Mouse (Mus musculus) MEL (cell line): ENCODE measurements at regions not wholly inside any gene's neighbourhood (a gene's known extent, or its start where the extent isn't known, plus 50 kb on each side); places are given as distances from the start of the nearest gene placed in this dataset.

Source experiments
- DNase-seq: peaks from one replicate; pipeline ENCODE4 v3.0.0; 2011; ENCODE audit warnings: low read depth, low spot score
- H3K27ac ChIP-seq: 2 replicates; pipeline ENCODE4 v1.5.1; 2012; ENCODE audit warnings: low read depth, mild to moderate bottlenecking, control low read depth, low read length, moderate library complexity; ENCODE audit not compliant: control insufficient read depth
- H3K27me3 ChIP-seq, 2 experiments: fragments of 150-350 bp in 1 of 2; sonication (generic) in 1 of 2; 2 replicates each; pipeline ENCODE4 v1.6.1; 2012; ENCODE audit warnings: low read length in 2 of 2, mild to moderate bottlenecking in 2 of 2, improper control_type of control experiment in 1 of 2, moderate library complexity in 1 of 2; ENCODE audit not compliant: insufficient read depth in 2 of 2, control insufficient read depth in 1 of 2
- H3K36me3 ChIP-seq, 2 experiments: 2 replicates each; pipeline ENCODE4 v1.6.1; 2012 to 2014; ENCODE audit warnings: low read length in 2 of 2, improper control_type of control experiment in 1 of 2, inconsistent platforms in 1 of 2, mild to moderate bottlenecking in 1 of 2; ENCODE audit not compliant: insufficient read depth in 2 of 2, control insufficient read depth in 1 of 2
- H3K4me1 ChIP-seq, 2 experiments: fragments of 150-350 bp in 1 of 2; sonication (generic) in 1 of 2; 2 replicates each; pipeline ENCODE4 v1.6.1; 2012; ENCODE audit warnings: low read length in 2 of 2, improper control_type of control experiment in 1 of 2, mild to moderate bottlenecking in 1 of 2; ENCODE audit not compliant: insufficient read depth in 2 of 2, control insufficient read depth in 1 of 2
- H3K4me3 ChIP-seq, 2 experiments: fragments of 150-350 bp in 1 of 2; sonication (generic) in 1 of 2; 2 replicates each; pipeline ENCODE4 v1.5.1; 2012; ENCODE audit warnings: low read depth in 2 of 2, low read length in 2 of 2, mild to moderate bottlenecking in 2 of 2, moderate library complexity in 2 of 2, control low read depth in 1 of 2, improper control_type of control experiment in 1 of 2; ENCODE audit not compliant: control insufficient read depth in 1 of 2, insufficient read depth in 1 of 2
- H3K79me2 ChIP-seq: 2 replicates; pipeline ENCODE4 v1.6.1; 2012; ENCODE audit warnings: mild to moderate bottlenecking, low read length, moderate library complexity; ENCODE audit not compliant: control insufficient read depth, poor library complexity, insufficient read depth
- H3K9ac ChIP-seq: 2 replicates; pipeline ENCODE4 v1.6.1; 2012; ENCODE audit warnings: low read depth, mild to moderate bottlenecking, control low read depth, low read length, moderate library complexity; ENCODE audit not compliant: control insufficient read depth, poor library complexity, severe bottlenecking
- H3K9me3 ChIP-seq: fragments of 150-350 bp; sonication (generic); replicated peaks from 2 replicates; pipeline ENCODE4 v1.6.1; 2012; ENCODE audit warnings: mild to moderate bottlenecking, low read length, improper control_type of control experiment, moderate library complexity; ENCODE audit not compliant: insufficient read depth
- CHD1 ChIP-seq: IDR thresholded peaks from 2 replicates; pipeline ENCODE4 v1.6.1; 2012; ENCODE audit warnings: low read depth, mild to moderate bottlenecking, inconsistent platforms, low read length, improper control_type of control experiment
- CTCF ChIP-seq, 3 experiments: IDR thresholded peaks in 2 of 3; conservative IDR thresholded peaks in 1 of 3; 2 replicates each; pipeline ENCODE4 v1.5.1; 2011 to 2012; ENCODE audit warnings: low read length in 3 of 3, low read depth in 2 of 3, mild to moderate bottlenecking in 2 of 3, improper control_type of control experiment in 1 of 3, inconsistent platforms in 1 of 3, mixed read lengths in 1 of 3, moderate library complexity in 1 of 3; ENCODE audit not compliant: control insufficient read depth in 1 of 3, insufficient read depth in 1 of 3, poor library complexity in 1 of 3, severe bottlenecking in 1 of 3
- EP300 ChIP-seq, 2 experiments: IDR thresholded peaks; 2 replicates each; pipeline ENCODE4 v1.6.1; 2011; ENCODE audit warnings: improper control_type of control experiment in 2 of 2, low read length in 2 of 2, low read depth in 1 of 2, mild to moderate bottlenecking in 1 of 2
- ETS1 ChIP-seq: IDR thresholded peaks from 2 replicates; pipeline ENCODE4 v1.6.1; 2012; ENCODE audit warnings: low read depth, mild to moderate bottlenecking, inconsistent platforms, low read length, improper control_type of control experiment, moderate library complexity
- HCFC1 ChIP-seq: IDR thresholded peaks from 2 replicates; pipeline ENCODE4 v1.6.1; 2012; ENCODE audit warnings: low read depth, mild to moderate bottlenecking, inconsistent platforms, low read length, improper control_type of control experiment, moderate library complexity
- KAT2A ChIP-seq: conservative IDR thresholded peaks from 2 replicates; pipeline ENCODE4 v1.6.1; 2012; ENCODE audit warnings: low read depth, low read length, improper control_type of control experiment, inconsistent platforms
- MAFK ChIP-seq: IDR thresholded peaks from 2 replicates; pipeline ENCODE4 v1.6.1; 2011; ENCODE audit warnings: low read depth, mild to moderate bottlenecking, low read length, improper control_type of control experiment, borderline replicate concordance
- MAZ ChIP-seq: IDR thresholded peaks from 2 replicates; pipeline ENCODE4 v1.6.1; 2012; ENCODE audit warnings: low read depth, mild to moderate bottlenecking, inconsistent platforms, low read length, improper control_type of control experiment
- RAD21 ChIP-seq: IDR thresholded peaks from 2 replicates; pipeline ENCODE4 v1.6.1; 2011; ENCODE audit warnings: mild to moderate bottlenecking, low read depth, low read length, improper control_type of control experiment
- RCOR1 ChIP-seq: IDR thresholded peaks from 2 replicates; pipeline ENCODE4 v1.6.1; 2012; ENCODE audit warnings: low read depth, mild to moderate bottlenecking, inconsistent platforms, low read length, improper control_type of control experiment
- SMC3 ChIP-seq: IDR thresholded peaks from 2 replicates; pipeline ENCODE4 v1.6.1; 2011; ENCODE audit warnings: low read depth, low read length, improper control_type of control experiment
- TBP ChIP-seq: IDR thresholded peaks from 2 replicates; pipeline ENCODE4 v1.8.0; 2011; ENCODE audit warnings: low read depth, low read length, improper control_type of control experiment
- ZC3H11A ChIP-seq: IDR thresholded peaks from 2 replicates; pipeline ENCODE4 v1.6.1; 2012; ENCODE audit warnings: low read depth, mild to moderate bottlenecking, inconsistent platforms, low read length, improper control_type of control experiment
- ZMIZ1 ChIP-seq: IDR thresholded peaks from 2 replicates; pipeline ENCODE4 v1.6.1; 2012; ENCODE audit warnings: low read depth, mild to moderate bottlenecking, inconsistent platforms, low read length, improper control_type of control experiment, moderate library complexity

- no peak overlapping the region for H3K4me3 ChIP-seq
- no peak for TF ChIP-seq RCOR1
- TF ChIP-seq MAFK: no peak
- TF ChIP-seq ZMIZ1: no peak
- TF ChIP-seq TBP: no peak
- TF ChIP-seq HCFC1: no peak
- peak in 2 of 3 experiments; percentile 26 to 64; a peak in 4 of 6 replicates for TF ChIP-seq CTCF (IDR thresholded peaks at IDR 0.05 in 2 of 3, conservative IDR thresholded peaks at IDR 0.05 in 1 of 3; ENCODE audit: control insufficient read depth in 1 of 3, insufficient read depth in 1 of 3, low read depth in 2 of 3, low read length in 3 of 3, poor library complexity in 1 of 3, severe bottlenecking in 1 of 3)
- peak; percentile 39 for TF ChIP-seq SMC3
- TF ChIP-seq RAD21: peak; percentile 48
- no peak for TF ChIP-seq CHD1
- TF ChIP-seq KAT2A: no peak
- peak; percentile 23; the same call in 1 of the 2 replicates for TF ChIP-seq ZC3H11A
- TF ChIP-seq EP300 (IDR thresholded peaks at IDR 0.05; ENCODE audit: low read depth in 1 of 2, low read length in 2 of 2): no peak
- H3K9ac ChIP-seq: no peak overlapping the region
- no peak overlapping the region for H3K27ac ChIP-seq
- no peak for DNase-seq
- H3K79me2 ChIP-seq: no peaks in the 10 kb centered on the region
- H3K9me3 ChIP-seq: no peaks in the 10 kb centered on the region
- H3K4me1 ChIP-seq: no peaks in the 10 kb centered on the region
- peaks cover 15 to 16% of the 10 kb centered on the region in 2 experiments for H3K27me3 ChIP-seq
- H3K36me3 ChIP-seq: no peaks in the 10 kb centered on the region
Observed at GRCm38 (mm10) chr19:56134081-56134818, 152.7 kb upstream of the Habp2 start.

GRCm38 (mm10) chr19:56135306-56135928 is 151.5 kb upstream of the Habp2 start:
- Histone ChIP-seq H3K36me3 (no peaks in the 10 kb centered on the region), H3K9ac (no peak overlapping the region), H3K4me1 (no peaks in the 10 kb centered on the region), H3K9me3 (no peaks in the 10 kb centered on the region), H3K27me3 (peaks cover 9 to 15% of the 10 kb centered on the region in 2 experiments), H3K27ac (no peak overlapping the region), H3K4me3 (no peak overlapping the region), H3K79me2 (no peaks in the 10 kb centered on the region)
- no peak for TF ChIP-seq ETS1
- no peak for DNase-seq

GRCm38 (mm10) chr19:56140540-56140939 is 146.4 kb upstream of the Habp2 start:
- Histone ChIP-seq H3K36me3 (no peaks in the 10 kb centered on the region), H3K9me3 (no peaks in the 10 kb centered on the region), H3K4me1 (no peaks in the 10 kb centered on the region)
- peak; percentile 33 for TF ChIP-seq RAD21
- no peak for TF ChIP-seq MAZ
- TF ChIP-seq CTCF (IDR thresholded peaks at IDR 0.05 in 2 of 3, conservative IDR thresholded peaks at IDR 0.05 in 1 of 3; ENCODE audit: control insufficient read depth in 1 of 3, insufficient read depth in 1 of 3, low read depth in 2 of 3, low read length in 3 of 3, poor library complexity in 1 of 3, severe bottlenecking in 1 of 3): peak; percentile 54 to 65 (median 57)
- TF ChIP-seq, all 39 proteins: peak for 2
- Histone ChIP-seq H3K9ac (no peak overlapping the region), H3K27ac (no peak overlapping the region), H3K4me3 (no peak overlapping the region), H3K79me2 (no peaks in the 10 kb centered on the region), H3K27me3 (peaks cover 2 to 13% of the 10 kb centered on the region in 2 experiments; a peak in 3 of 4 replicates)
- peak; percentile 20 for DNase-seq
